Mouse (Mus musculus): ENCODE data around the gene Plekha1.

- TF ChIP-seq CTCF (IDR thresholded peaks at IDR 0.05; ENCODE audit: control insufficient read depth, insufficient read depth, insufficient read length) (no peak), MYOD1 (IDR thresholded peaks at IDR 0.05; ENCODE audit: control insufficient read depth, insufficient read length, low read depth) (no peak), MAX (IDR thresholded peaks at IDR 0.05) (no peak), USF1 (IDR thresholded peaks at IDR 0.05; ENCODE audit: low read depth) (no peak), MYOG (IDR thresholded peaks at IDR 0.05; ENCODE audit: control insufficient read depth, extremely low read depth, insufficient read length) (no peak)
Observed at GRCm38 (mm10) chr7:130884161-130884560, 18.6 kb downstream of the Plekha1 start.

All from C2C12 (cell line).